Mouse (Mus musculus) induced T-regulatory cell, adult 2 months (primary cell): ENCODE measurements around the gene Syne1.

ENCODE experiments used
- DNase-seq: peaks from one replicate; pipeline ENCODE4 v3.0.0-alpha.2; 2012; ENCODE audit warnings: low read depth

Syne1 gene

DNA sequence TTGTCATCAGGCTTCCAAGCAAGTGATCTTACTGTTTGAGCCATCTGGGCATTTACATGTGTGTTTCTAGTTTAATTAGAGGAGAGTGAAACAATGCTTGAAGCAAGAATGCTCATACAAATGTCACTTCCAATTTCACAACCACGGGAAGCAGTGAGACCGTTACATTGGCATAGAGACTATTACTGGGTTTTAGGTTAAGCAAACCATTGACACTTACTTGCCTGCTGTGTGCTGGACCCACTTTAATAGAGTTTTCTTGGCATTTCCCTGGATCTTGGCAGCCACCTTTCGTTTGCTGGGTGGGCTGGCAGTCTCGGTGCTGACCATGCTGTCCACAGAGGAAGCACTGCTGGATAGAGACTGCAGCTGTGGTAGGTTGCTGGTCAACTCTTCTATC is 127.3 kb downstream of the Syne1 start:
- no peak for DNase-seq

DNA sequence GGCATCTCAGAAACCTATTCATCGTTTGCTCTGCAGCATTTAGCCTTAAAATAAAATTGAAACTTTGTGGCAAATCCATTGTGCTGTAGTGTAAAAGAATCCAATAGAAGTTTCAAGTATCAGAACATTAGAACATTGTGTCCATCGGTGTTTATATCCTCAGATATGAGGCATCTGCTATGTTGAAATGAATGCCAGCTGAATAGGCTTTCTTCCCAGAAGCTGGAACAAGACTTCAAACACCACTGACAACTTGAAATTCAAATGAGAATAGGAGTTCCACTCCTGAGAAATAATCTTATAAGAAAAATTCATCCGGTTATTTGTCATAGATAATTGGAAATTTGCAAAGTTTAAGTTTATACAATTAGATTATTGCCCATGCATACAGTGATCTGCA is 135.6 kb downstream of the Syne1 start:
- DNase-seq, result no peak

DNA sequence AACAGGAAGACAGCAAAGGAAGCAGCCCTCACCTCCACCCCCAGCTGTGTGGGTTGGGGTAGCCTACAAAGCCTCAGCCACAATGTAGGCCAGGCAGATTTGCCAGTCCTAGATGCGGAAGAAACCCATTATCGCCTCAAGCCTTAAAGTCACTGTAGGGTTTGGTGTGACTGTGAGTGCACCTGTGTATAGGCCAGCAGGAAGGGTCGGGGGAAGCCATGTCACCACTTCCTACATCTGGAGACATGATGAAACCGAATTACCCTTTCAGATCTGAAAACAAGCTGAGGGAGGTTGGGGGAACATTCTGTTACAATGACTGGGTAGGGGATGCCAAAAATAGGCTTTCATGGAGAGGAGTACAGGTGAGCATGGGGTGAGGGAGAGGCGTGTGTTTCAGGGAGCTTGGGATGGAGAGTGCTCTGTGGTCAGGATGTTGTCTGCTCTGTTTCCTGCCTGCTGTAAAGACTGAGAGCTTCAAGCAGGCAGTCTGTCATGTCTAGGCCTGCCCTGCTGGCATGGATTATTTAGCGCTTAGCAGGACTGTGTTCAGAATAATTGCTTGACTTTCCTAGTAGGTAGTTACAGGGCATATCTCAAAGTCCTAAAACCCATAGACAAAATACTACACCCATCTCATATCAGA is 167.0 kb downstream of the Syne1 start:
- DNase-seq, result peak; percentile 4

DNA sequence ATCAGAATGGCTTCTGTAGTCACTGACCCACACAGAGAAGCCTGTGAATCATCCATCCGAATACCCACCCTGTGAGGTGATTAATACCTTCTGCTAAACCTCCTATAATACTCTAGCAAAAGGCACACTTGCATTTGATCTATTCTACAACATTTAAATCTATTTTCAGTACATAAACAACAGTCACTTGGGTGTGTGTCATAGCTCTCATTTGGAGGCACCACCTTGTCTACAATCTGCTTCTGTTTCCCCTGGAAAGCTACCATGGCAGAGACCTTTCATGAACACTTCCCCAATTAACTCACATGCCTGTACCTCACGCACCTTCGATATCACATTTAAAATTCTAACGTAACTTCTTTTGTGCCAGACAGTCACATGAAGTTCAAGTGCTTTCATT is 169.7 kb downstream of the Syne1 start:
- no peak for DNase-seq

DNA sequence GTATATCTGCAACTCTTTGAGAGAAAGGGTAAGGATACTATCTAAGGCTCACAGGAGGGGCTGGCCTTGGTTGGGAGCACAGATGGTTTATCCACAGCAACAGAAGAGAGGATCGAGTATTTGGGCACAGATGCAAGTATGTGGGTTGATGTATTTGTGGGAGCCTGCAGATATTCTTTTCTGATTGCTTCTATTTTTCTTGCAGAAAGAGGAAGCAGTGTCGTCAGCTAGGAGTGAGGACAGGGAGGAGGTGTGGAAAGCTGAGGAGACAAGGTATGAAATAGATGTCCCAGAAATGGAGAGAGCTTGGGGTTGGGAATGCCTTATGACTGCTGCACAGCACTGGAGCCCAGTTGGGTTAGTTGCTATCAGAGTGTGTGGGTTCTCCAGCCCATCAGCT is 172.3 kb downstream of the Syne1 start:
- no peak for DNase-seq

DNA sequence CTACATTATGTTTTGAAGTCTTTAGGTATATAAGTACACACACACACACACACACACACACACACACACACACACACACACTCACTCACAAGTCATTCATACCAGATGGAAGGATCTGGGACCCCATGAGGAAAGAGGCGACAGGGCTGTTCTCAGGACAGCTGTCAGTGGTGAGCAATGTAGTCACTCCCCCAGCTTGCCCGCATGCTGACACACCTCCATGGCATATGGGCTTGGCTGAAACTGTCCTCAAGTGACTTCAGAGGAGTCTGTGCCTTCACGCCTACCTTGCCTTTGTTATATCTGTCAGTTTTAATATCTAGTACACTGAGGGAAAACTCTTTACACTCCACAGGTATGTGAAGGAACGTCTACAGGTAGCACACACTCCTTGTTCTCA is 181.7 kb downstream of the Syne1 start:
- DNase-seq, result no peak

DNA sequence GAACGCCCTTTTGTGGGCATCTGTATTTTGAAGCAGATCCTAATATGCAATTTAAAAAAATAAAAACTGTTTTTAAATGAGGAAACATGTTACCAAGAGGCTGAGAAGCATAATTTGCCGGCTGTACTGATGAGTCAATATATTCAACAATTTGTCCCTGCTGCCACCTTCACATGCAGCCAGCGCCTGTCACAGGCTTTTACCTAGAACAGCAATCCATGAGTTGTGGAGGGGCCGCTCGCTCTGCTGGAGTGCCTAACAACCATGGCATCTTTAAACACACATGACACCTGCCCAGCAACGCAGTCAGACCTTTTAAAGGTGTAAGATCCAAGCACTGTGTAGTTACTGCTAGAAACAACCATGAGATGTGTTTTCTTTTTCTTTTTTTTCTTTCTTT is 183.0 kb downstream of the Syne1 start:
- DNase-seq, result no peak

DNA sequence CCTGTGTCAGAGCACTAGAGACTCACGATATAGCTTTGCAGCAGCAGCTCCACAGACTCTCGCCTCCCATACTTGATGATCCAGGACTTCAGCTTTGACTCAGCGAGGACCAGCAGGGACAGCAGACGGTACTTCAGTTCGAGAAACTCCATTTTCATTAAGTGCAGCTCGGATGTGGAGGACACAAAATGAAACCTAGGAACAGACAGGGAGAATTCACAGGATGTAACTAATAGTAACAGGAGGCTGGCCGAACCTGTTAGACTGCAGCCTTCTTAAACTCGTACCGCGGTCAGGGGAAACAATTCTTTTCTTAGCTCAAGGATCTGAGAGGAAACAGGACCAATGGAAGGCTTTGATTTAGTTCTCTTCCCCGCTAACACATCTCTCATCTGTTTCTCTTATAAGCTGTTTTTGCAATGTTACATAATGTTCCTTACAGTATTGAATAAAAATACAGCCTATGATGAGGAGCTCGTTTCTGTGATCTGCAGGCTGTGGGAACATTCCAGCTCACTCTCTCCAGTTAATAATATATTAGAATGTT is 183.7 kb downstream of the Syne1 start:
- DNase-seq, result no peak

DNA sequence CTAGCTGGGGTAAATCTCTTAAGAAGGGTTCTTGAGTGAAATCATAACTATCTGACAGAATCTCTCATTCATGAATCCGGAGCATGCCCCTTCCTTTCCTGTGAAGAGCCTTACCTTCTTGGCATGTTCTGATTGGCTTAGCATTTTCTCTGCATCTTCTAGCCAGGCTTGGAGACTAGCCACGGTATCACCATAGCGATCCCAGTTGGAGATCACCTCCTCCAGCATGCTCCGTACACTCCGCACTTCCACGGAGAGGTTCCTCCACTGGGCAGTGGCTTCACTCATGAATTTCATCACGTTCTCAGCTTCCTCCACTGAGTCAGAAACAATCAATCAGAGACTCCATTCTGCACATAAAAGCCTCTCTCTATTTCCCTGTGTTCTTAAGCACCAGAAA is 190.7 kb downstream of the Syne1 start:
- no peak for DNase-seq

DNA sequence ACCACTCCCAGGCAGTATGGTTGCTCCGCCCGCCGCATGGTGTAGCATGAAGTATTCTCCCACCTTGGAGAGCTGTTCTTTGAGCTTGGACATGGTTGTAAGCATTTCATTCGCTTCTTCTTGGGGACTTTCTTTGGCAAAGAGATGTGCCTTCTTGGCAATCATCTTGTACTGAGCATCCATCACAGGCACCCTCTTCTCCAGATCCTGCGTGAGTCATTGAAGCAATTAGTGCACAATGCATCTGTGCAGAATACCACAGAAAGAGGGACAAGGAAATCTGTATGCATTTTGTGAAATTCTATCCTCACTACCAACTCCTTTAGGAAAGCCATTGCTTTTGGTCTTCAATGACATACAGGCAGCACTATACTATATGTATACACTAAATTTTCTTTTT is 194.7 kb downstream of the Syne1 start:
- DNase-seq, result no peak

DNA sequence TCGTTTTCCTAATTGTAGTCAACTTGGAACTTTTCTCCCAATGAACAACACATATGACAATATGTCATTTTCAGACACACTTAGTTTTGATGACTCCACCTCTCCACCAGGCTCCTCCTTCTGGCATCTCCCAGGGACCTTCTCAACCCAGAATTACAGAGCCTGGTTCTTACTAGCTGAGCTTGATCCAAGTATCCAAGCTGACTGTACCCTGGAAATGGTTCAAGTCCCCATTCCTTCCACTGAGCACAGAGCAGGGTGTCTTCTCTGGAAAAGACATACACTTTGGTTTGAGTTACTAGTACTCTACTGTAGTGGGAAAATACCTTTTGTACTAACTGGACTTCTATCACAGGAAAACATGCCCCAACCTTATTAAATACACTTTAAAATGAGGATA is 197.9 kb downstream of the Syne1 start:
- DNase-seq, result no peak

DNA sequence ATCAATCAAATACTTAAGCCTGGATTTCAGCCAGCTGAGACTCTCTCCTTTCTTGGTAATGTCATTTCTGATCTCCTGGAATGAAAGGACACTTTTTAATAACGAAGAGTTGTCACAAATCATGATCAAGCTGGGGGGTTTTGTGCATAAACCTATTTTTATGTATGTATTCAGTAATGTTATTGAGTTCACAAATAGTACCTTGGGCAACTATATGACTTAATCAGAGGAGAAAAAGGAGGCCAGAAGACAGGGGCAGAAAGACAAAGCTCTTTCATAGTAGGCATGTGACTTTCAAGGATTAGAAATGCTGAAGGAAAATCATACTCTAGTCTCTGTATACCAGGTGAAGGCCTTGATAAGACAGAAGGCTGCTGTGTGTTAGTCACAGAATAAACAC is 204.4 kb downstream of the Syne1 start:
- no peak for DNase-seq

DNA sequence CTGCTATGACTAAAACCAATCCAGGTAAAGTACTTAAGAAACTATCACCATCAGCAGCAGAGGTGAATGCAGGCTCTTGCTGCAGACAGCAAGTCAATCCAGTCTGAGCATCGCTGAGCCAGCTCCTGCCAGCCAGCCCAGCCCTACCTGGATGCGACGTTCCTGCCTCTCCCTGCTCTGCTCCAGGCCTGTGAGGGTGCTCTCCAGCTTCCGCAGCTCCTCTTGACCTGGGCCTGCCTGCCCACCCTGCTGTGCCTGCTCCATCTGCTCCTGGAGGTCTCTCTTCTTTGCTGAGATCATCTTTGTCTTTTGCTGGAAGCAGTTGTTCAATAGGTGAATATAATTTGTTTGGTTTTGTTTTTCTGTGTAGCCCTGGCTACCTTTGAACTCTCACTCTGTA is 208.1 kb downstream of the Syne1 start:
- no peak for DNase-seq

DNA sequence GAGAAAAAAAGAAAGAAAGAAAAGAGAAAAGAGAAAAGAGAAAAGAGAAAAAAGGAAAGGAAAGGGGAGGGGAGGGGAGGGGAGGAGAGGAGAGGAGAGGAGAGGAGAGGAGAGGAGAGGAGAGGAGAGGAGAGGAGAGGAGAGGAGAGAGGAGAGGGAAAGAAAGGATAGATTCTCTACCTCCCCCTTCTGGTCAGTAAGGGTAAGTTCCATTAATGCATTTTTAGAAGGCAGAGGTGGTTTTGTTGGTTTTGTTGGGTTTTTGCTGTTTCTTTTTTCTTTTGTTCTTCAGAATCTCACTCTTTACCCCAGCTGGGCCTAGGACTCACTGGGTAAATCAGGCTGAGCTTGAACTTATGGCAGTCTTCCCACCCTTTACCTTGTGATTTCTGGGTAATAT is 214.9 kb downstream of the Syne1 start:
- DNase-seq, result peak; percentile 10

DNA sequence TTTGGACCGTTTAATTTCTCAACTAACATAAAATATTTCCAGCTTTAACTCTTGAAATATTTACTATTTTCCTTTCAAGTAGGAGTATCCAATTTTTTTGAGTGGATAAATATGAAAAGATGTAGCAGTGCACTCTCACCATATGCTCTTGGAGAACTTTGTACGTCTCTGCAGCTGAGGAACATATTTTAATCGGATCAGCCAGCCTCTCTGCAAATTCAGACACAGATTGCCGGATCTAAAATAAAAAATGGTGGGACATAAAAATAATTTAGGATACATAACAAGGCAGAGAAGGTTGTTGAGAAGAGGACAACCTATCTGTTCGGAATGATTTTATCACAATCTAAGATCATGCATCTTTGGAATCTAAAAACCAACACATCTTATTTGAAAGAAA is 218.5 kb downstream of the Syne1 start:
- no peak for DNase-seq

DNA sequence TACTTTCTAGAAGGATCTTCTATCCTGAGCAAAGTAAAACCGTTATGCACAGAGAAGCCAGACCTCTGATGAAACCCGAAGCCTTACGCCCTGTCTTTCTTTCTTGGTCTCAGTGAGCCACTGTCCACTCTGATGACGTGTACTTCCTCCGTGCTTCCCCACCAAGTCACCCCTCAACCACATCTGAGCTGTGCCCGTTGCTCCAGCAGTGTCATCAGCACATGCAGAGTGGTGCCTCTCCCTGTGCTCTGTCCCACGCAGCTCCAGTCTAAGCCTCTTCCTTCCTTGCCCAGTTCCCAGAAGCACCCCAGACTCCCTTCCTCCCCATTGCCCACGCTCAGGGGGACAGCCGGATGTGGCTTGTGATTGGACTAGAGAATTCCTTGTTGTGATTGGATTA is 224.6 kb downstream of the Syne1 start:
- DNase-seq, result no peak

DNA sequence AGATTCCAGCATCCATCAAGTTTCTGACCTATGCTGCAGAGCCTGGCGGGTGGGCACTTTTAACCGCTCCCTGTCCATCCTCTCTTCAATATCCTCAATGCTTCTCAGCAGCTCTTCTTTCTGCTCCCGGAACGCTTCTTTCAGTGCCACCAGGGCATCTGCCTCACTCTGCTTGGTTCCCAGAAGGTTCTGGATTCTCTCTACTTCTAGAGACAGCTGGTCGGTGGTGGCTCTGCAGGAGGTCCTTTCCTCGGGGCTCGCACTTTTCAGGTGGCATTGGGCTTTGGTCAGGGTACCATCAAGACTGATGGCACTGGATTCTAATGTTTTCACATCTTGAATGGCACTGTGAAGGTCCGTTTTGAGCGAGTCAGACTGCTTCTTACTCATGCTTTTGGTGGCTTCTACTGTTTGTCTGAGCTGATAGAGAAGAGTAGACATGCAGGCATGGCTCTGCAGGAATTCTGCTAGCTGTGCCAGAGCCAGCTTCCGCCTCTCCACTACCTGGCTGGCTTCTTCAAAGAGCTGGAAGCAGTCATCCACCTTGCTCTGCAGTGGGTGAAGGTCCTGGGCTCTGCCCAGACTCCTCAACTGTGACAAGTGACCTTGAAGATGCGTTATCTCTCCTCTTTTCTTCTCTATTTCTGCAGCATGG is 227.4 kb downstream of the Syne1 start:
- DNase-seq, result no peak

DNA sequence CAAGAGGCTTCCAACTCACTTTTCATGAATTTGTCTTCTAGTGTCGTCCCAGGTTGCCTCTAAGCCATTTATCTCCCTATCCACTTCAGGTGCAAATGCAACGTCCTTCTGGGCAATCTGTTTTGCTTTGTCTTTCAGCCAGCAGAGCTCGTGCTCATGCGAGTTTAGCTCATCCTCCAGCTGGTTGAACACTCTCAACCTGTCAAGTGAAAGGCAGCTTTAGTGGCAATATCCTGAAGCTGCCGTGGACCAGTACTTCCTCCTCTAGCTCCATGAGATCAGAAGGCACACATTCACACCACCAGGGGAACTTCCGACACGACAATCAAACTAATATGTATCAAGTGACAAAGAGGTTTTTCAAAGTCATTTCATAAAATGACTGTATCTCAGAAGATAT is 228.7 kb downstream of the Syne1 start:
- DNase-seq, result no peak

DNA sequence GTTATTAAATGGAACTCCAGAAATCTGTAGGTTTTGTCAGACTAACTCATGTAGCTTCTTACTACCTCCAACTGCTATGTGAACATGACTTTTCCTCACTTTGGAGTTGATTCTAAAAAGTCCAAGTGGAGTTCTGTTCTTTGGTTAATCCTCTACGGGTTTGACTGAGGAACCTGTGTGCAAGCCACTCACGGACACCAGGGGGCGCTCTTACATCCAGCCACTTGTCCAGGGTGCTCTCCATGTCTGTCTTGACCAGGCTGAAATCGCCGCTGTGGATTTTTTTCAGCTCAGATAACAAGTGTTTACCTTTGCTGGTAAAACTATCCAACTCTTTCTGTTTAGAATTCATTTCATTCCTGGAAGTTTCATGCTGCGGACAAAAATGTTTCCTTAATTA is 233.7 kb downstream of the Syne1 start:
- peak; percentile 66 for DNase-seq

DNA sequence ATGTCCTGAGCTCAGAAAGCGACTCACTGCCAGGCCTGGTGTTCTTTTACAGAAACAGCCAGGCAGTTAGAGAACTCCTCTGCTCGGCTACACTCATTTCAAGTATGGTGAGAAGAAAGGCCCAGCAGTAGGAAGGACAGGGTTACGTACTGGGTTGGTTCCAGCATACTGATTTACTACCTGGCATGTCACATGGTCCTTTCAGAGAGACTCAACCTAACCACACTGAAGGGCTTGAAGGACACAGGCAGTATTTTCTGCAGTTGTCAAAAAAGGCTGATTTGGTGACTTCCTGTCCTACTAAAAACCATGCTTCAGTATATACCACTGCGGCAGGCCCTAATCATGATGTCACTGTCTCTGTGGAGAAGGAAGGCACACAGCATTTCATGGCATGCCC is 238.8 kb downstream of the Syne1 start:
- DNase-seq, result no peak

DNA sequence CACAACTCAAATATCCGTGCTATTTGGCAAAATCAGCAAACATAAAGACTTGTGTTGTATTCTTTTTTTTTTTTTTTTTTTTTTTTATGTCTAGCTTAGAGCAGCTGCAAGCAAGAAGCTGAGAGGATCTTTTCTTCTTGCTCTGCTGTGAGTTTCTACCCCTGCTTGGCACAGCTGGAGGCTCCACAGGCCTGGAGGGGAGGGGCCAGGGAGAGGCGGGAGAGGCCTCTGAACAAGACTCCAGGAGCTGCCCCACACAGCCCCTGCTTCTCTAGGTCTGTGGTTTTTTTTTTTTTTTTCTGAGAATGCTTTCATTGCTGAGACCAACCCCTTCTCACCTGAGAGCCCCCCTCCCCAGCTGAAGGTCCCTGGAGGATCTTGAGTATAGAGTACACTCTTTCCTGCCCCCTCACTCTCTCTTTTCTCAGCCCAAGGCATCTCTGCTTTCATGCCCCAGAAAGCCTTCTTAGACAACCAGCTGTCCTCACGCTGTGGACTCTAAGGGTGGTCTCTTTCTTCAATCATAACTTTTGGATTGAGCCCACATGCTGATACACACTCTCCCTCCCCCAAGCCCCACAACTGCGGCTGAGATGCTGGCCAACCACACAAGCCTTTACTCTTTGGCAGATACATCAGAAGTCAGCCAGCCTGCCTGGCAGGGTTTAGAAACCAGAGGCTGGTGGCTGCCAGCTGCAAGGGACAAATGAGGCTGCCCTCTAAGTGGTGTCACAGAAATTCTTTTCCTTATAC is 241.1 kb downstream of the Syne1 start:
- no peak for DNase-seq

DNA sequence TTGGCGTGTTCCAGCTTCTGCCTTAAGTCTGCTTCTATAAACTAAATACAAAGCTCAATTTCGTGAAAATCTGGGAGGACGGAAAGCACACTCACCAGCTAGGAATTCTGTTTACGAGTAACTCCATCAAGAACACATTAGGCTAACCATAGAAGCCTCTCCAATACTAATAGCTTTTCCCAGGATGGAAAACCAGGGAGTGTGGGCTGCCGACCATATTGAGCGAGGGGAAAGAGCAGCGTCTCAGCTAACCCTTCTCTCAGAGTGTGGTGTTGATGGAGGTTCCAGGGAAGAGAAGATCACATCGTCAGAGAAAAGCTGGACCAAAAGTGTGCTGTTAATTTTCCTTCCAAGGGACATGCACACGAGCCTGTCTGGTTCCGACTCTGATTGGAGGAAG is 241.9 kb downstream of the Syne1 start:
- DNase-seq, result no peak

DNA sequence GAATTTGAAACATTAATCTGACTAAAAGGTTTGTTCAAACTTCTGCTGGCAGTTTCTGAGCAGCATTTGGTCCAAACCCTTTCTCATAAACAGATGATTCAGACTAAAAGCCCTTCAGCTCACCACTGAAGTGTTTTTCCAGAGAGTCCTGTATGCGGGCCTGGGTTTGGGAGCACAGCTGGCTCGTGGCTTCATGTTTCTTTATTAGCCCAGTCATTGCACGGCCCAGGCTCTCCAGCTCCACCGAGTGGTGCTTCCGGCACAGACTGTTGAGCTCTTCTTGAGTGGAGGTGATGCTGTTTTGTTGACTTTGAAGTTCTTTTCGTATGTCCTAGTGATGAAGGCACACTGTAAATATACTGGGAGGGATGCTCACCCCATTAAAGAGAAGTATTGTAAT is 245.7 kb downstream of the Syne1 start:
- no peak for DNase-seq
